Mouse (Mus musculus) embryonic stem cell, embryonic (primary cell): Measurements from ENCODE around the gene Cmya5.

Experiments used
- CTCF ChIA-PET, 4 experiments: fragments of 300-600 bp in 2 of 4; fragments of 350-600 bp in 2 of 4; sonication (Branson Sonifier 250); formaldehyde crosslinking; loops; one replicate each; lab custom pipeline; 2022; ENCODE audit warnings: inconsistent platforms in 2 of 4; lab: Charles Lee
- POLR2A ChIA-PET, 4 experiments: fragments of 300-600 bp in 2 of 4; fragments of 350-600 bp in 2 of 4; sonication (Branson Sonifier 250); formaldehyde crosslinking; loops; one replicate each; lab custom pipeline; 2022; ENCODE audit warnings: antibody characterized with exemption in 4 of 4, inconsistent platforms in 1 of 4; lab: Charles Lee

Gene Cmya5

GRCm38 (mm10) chr13:93022158-93022557 lies 122.4 kb downstream of the Cmya5 start:
- CTCF ChIA-PET = no interaction called here
- POLR2A ChIA-PET = no interaction called here

GRCm38 (mm10) chr13:93012952-93013351 lies 131.6 kb downstream of the Cmya5 start:
- CTCF ChIA-PET = no interaction called here
- POLR2A ChIA-PET = interaction anchor here in 1 of 4 experiments (0.7 kb wide), 1 partner anchor 27 kb away, joined by 3 read pairs; no protein-coding TSS in a partner anchor

GRCm38 (mm10) chr13:93011315-93011714 lies 133.2 kb downstream of the Cmya5 start:
- ChIA-PET POLR2A (no interaction called here), CTCF (interaction anchor here in 1 of 4 experiments (0.7 kb wide), 1 partner anchor 231 kb away, joined by 3 read pairs; no protein-coding TSS in a partner anchor)

- ChIA-PET POLR2A (no interaction called here), CTCF (no interaction called here)
Observed at GRCm38 (mm10) chr13:93010524-93010923, 134.0 kb downstream of the Cmya5 start.

- ChIA-PET POLR2A (interaction anchor here in 1 of 4 experiments (0.5 kb wide), 1 partner anchor 635 kb away, joined by 3 read pairs; no protein-coding TSS in a partner anchor), CTCF (no interaction called here)
Observed at GRCm38 (mm10) chr13:93007078-93007477, 137.4 kb downstream of the Cmya5 start.

- POLR2A ChIA-PET = interaction anchor here in 1 of 4 experiments (0.5 kb wide), 1 partner anchor 635 kb away, joined by 3 read pairs; no protein-coding TSS in a partner anchor
- CTCF ChIA-PET = no interaction called here
Observed at GRCm38 (mm10) chr13:93006347-93006746, 138.2 kb downstream of the Cmya5 start.

- CTCF ChIA-PET = no interaction called here
- POLR2A ChIA-PET = no interaction called here
Observed at GRCm38 (mm10) chr13:93004003-93004402, 140.5 kb downstream of the Cmya5 start.

GRCm38 (mm10) chr13:93002456-93002855 lies 142.1 kb downstream of the Cmya5 start:
- ChIA-PET CTCF (interaction anchor here in 1 of 4 experiments (0.6 kb wide), 1 partner anchor 294 kb away, joined by 7 read pairs; no protein-coding TSS in a partner anchor), POLR2A (no interaction called here)

GRCm38 (mm10) chr13:93000640-93001351 lies 143.7 kb downstream of the Cmya5 start:
- CTCF ChIA-PET = interaction anchor here in 3 of 4 experiments (0.5 to 0.9 kb wide), 3 partner anchors 12 to 338 kb away, joined by 3 to 5 read pairs (median 3); no protein-coding TSS in a partner anchor
- POLR2A ChIA-PET = interaction anchor here in 2 of 4 experiments (0.6 to 0.7 kb wide), 2 partner anchors 209 to 1376 kb away, joined by 3 read pairs; no protein-coding TSS in a partner anchor

- CTCF ChIA-PET = interaction anchor here in 1 of 4 experiments (0.9 kb wide), 1 partner anchor 244 kb away, joined by 3 read pairs; no protein-coding TSS in a partner anchor
- POLR2A ChIA-PET = interaction anchor here in 1 of 4 experiments (0.7 kb wide), 1 partner anchor 210 kb away, joined by 3 read pairs; no protein-coding TSS in a partner anchor
Observed at GRCm38 (mm10) chr13:92999860-93000259, 144.7 kb downstream of the Cmya5 start.

- ChIA-PET CTCF (interaction anchor here in 1 of 4 experiments (0.5 kb wide), 1 partner anchor 1243 kb away, joined by 4 read pairs; no protein-coding TSS in a partner anchor), POLR2A (no interaction called here)
Observed at GRCm38 (mm10) chr13:92994743-92995142, 149.8 kb downstream of the Cmya5 start.

- ChIA-PET POLR2A (interaction anchor here in 1 of 4 experiments (0.7 kb wide), 1 partner anchor 199 kb away, joined by 3 read pairs; the partner anchor contains the start of gene Tent2), CTCF (interaction anchor here in 2 of 4 experiments (0.9 to 1.2 kb wide), 2 partner anchors 251 to 638 kb away, joined by 3 to 4 read pairs; partner anchors contain the start of genes Dhfr (in 1 of the 2) and Msh3 (in 1 of the 2))
Observed at GRCm38 (mm10) chr13:92992823-92993222, 151.7 kb downstream of the Cmya5 start.
